Mouse (Mus musculus): Measurements from ENCODE around the gene Pcp2. TPM values are rescaled to one million over a fixed set of nuclear protein-coding genes. Genes with fewer than 3 reads are reported as not detected.

Pcp2 gene
- 1.5 and 2.2 TPM in 2 replicates for polyA plus RNA-seq (2012; rRNA removed)

DNA sequence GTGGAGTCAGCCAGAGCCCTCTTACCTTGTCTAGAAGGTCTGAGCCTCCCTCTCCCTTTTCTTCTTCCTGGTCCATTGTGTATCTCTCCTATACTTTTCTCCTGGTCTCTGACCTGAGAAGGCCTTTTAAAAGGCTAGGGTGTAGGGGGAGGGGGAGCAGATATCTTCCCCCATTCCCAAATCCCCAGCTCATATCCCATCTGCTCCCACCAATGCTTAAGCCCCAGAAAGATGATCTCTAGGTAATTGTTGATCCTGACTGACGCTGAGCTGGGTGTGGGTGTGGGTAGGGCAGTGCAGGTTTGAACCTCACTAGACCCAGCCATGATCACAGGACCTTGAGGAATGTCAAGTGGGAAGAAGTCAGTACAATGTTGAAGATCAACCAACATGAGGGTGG is at the start of gene Pcp2:
TSS of gene Pcp2 (minus strand) at position 101 of the 400 bp plus-strand sequence.
- no peak for DNase-seq (ENCODE audit: extremely low spot score in 1 of 2, low spot score in 1 of 2)

DNA sequence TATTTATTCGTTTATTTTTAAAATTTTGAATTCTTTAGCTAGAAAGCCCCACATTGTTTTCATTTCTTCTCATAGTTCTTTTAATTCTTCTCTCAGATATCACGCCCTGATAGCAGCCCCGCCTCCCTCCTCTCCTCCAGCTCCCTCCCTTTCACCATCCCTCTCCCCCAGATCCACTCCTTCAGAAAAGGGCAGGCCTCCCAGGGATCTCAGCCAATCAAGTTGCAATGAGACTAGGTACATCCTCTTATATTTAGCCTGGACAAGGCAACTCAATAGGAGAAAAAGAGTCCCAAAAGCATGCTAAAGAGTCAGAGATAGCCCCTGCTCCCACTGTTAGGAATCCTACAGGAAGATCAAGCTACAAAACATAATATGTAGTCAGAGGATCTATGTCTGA is 49.3 kb upstream of the Pcp2 start:
- no peak for DNase-seq (ENCODE audit: extremely low spot score in 1 of 2, low spot score in 1 of 2)

DNA sequence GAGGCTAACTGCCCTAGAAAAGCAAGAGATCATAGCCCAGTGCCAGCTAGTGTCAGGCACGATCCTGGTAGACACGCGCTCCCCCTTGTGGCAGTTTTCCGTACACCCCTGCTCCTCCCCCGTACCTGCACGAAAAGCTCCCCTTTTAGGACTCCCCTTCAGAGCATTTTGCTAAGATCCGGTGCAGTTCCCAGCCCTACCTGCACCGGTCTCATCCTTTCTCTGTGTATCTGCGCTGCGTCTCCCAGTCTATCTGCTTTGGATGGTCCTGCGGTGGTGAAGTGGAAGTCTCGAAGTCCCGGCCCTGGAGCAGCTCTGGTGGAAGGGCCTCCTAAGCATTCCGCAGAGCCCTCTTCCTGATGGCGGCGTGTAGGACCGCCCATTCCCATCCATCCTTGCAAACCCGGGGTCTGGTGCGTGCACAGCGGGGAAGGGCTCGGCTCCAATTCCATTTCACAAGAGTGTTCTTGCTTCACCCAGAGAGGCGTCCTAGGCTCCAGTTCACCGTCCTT is 46.7 kb upstream of the Pcp2 start, which contains the start of gene Fcor:
TSS of gene Fcor (minus strand) at position 383 of the 512 bp plus-strand sequence.
- peak; percentile 80 to 95 for DNase-seq (ENCODE audit: extremely low spot score in 1 of 2, low spot score in 1 of 2)

DNA sequence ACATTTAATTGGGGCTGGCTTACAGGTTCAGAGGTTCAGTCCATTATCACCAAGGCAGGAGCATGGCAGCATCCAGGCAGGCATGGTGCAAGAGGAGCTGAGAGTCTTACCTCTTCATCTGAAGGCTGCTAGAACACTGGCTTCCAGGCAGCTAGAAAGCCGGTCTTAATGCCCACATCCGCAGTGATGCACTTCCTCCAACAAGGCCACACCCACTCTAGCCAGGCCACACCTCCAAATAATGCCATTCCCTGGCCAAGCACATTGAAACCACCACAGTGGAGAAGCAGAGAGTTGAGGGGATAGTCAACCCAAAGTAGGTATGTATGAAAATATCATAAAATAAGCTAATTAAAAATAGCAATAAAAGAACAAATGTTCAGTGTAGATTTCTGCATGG is 45.0 kb upstream of the Pcp2 start:
- DNase-seq (ENCODE audit: extremely low spot score in 1 of 2, low spot score in 1 of 2): no peak

DNA sequence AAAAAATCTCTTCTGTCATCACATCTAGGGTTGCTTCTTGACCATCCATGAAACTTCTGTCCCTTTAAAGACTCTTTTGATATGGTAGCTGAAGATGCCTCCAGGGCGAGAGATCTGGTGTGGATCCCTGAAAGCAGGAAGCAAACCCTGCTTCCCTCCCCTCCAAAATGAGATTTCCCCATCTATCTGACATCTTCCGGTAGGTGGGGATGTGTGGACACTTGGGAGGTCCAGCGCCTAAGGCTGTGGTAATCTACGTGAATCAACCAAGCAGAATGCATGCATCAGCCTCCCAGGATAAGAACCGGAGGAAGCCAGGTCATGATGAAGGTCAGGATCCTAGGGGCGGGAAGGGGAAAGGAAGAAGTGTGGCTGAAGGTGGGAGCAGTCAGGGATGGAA is 40.2 kb upstream of the Pcp2 start, which contains the start of gene Mcemp1:
TSS of gene Mcemp1 (plus strand) at position 248 of the 400 bp plus-strand sequence.
- DNase-seq (ENCODE audit: extremely low spot score in 1 of 2, low spot score in 1 of 2): no peak

DNA sequence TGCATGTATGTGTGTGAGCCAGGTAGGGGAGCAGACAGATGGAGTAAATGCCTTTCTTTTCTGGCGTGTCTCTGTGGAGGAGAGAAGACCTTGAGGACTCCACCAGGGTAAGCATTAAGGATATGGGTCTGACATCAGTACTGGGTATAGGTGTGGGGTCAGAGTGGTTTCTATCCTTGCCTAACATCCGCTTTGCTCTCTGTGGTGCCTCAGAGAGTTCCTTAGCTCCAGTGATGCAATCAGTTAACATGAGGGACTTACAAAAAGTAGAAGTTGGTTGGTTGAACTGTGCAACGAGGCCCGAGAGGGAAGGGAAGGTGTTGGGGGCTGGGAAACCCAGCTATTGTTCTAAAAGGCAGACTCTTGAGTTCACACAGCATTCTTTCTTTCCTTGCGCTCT is 39.1 kb upstream of the Pcp2 start:
- DNase-seq (ENCODE audit: extremely low spot score in 1 of 2, low spot score in 1 of 2): no peak

DNA sequence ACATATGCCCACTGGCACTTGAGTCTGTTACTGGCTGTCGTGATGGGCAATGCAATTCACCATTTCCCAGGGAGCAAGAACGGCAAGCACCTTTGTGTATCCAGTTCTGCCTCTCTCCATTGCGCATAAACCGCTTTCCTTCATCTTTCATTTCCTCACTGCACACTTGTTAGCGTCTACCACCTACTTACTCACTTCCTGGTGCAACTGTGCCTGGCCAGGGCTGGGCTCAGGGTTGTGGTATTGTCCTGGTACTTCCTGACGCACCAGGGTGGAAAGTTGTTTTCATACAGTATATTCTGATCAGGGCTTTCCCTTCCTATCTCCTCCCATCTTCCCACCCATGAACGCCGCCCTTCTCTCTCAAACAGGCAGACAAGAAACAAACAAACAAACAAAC is 35.5 kb upstream of the Pcp2 start:
- no peak for DNase-seq (ENCODE audit: extremely low spot score in 1 of 2, low spot score in 1 of 2)

DNA sequence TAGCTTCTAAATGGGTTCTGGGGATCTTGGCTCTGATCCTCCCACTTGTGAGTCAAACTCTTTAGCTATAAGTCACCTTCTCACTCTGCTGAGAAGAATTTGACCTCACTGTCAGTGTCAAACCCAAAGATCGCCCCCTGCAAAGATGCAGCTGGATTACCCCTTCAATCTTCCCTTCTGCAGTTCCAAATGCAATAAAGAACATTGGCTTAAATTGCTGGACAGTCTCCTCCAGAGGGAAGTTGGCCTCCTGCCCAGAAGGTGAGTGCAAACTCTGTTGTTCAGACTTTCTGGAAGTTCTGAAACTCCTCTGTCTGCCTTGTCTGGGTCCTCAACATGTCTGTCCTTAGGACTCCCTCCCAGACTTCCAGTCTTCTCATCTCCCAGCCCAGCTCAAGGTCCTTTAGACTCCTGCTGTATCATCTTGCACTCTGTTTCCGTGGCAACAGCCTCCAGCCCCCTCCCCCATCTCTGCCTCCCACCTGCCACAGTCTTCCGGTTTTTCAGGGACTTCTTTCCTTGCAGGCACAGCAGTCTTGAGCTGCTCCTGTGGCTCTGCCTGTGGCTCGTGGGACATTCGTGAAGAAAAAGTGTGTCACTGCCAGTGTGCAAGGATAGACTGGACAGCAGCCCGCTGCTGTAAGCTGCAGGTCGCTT is 31.5 kb upstream of the Pcp2 start:
- peak in 1 of 2 experiments; percentile 63 for DNase-seq (ENCODE audit: extremely low spot score in 1 of 2, low spot score in 1 of 2)

DNA sequence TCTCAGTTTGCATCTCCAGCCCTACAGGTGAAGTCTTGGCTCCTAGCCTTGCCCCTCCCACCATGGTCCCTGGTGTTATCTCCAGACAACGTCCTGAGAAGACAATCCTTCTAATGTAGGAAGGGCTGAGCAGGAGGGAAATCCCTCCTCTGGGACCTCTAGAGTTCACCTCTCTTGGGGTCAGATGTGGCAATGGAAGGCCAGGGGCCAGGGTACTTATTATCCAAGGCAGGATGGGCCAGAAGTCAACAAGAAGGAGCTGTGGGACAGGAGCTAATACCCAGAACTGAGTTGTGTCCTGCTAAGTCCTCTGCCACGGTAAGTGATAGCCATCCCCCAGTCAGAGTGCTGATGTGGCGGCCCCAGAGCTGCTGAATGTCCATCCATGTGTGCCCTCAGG is 30.2 kb upstream of the Pcp2 start, which contains the start of gene Retn:
TSS of gene Retn (plus strand) at position 245 of the 400 bp plus-strand sequence.
- DNase-seq (ENCODE audit: extremely low spot score in 1 of 2, low spot score in 1 of 2): no peak

DNA sequence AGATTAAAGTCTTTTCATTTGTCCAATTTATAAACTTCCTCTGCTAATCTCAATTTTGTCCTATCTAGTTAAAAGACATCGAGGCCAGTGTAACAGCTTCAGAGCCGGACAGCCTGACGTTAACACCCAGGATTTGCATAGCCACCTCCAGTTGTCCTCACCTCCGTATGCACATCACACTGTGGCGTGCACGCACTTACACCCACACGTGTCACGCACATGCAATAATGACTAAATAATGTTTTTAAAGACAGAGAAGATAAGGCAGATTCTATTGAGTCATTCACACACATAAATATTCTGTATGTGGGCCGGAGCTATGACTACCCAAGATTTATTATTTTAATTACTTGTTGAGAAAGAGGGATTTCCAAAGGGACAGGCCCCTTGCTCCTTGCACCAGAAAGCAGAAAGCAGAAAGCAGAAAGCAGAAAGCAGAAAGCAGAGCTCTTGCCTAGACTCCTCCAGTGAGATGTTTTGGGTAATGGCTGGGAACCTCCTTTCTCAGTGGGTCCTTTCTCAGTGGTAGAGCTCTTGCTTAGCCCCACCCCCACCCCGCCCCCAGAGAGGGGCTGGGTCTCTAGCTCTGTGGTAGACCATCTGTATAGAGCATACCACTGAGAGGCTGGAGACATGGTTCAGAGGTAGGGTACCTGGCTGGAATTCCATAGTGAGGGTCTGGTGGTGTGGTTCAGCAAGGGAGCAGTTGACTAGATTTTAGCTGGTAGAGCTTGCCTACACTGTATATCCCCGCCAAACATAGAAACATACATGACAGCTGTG is 29.6 kb upstream of the Pcp2 start:
- no peak for DNase-seq (ENCODE audit: extremely low spot score in 1 of 2, low spot score in 1 of 2)

DNA sequence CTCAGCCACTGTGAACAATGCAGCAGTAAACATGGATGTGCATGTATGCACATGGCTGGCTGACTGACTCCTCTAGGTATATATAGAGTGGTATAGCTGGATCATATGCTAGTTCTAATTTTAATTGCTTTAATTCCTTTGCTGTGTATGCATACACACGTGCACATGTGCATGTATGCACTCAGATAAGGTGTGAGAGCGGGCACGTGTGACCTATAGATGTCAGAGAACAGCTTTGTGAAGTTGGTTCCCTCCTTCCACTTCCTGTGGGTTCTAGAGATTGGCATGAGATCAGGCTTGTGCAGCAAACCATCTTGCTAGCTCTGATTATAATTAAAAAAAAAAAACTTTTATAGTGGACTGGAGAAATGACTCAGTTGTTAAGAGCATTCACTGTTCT is 27.5 kb upstream of the Pcp2 start:
- no peak for DNase-seq (ENCODE audit: extremely low spot score in 1 of 2, low spot score in 1 of 2)

DNA sequence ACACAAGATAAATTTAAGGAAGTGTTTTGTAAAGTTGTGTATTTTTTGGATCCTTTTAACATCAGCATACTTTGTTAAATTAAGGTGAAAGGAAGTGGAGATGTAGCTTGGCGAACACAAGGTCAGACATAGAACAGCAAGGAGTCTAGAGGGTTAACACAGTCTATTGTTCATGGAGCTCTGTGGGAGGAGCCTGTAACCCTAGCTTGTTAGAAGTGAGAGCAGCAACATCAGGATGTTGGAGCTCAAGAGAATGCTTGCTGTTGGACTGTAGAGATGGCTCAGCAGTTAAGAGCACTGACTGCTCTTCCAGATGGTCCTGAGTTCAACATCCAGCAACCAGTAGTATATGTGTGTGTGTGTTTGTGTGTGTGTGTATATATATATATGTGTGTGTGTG is 23.6 kb upstream of the Pcp2 start:
- no peak for DNase-seq (ENCODE audit: extremely low spot score in 1 of 2, low spot score in 1 of 2)

DNA sequence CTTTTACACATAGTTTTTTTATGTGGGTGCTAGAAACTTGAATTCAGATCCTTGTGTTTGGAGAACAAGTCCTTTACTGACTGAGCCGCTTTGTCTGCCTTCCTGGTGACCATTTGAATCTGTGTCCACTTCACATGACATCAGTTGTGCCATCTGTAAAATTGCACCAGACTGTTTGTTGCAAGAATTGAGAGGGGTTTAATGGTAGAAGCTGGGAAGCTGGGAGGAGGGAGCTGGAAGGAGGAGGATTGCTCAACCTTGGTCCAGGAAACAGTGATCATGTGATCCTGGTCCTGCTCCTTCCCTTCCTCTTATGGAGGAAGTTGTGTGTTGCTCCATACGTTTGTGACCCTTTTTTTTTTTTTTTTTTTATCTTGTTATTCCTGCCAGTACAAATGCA is 22.9 kb upstream of the Pcp2 start:
- DNase-seq (ENCODE audit: extremely low spot score in 1 of 2, low spot score in 1 of 2): no peak

DNA sequence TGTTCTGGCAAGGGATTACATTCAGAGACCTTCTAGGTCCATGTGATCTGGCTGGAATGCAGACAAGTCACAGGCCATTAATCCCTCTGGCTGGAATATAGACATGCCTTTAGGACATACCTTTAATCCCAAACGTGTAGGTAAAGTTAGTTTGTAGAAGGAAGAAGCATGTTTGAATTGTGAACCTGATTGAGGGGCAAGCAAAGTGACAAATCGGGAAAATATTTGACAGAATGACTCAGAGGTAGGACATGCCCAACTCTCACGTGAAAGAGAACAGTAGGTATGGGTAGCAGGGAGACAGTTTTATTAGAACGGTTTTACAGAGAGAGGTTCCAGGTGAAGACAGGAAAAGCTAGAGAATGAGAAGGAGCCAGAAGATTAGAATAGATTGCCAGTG is 22.2 kb upstream of the Pcp2 start:
- no peak for DNase-seq (ENCODE audit: extremely low spot score in 1 of 2, low spot score in 1 of 2)

DNA sequence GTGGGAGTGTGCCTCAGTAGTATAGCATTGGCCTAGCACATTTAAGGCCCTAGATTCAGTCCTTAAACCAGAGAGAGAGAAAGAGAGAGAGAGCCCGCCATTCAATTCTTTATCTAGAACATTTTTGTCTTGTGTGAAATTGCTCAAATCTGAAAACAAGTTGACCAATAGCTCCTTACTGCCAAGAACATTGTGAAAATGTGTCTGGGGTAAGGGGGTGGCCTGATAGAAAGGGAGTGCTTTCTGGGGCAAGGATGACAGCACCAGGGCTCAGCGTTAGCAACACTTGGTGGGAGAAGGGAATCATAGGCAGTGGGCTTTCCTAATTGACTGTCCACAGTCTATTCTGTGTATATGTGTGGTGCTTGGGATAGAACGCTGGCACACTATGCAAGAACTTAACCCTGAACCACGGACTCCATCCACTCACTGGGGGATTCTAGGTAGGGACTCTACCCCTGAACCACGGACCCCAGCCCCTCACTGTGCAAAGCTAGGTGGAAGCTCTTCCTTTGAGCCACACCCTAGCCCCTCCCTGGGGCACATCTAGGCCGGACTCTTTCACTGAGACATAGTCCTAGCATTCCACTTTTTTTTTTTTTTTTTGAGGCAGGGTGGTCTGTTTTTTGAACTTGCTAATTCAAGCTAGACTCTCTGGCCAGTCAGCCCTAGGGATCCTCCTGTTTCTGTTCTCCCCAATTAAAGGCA is 21.6 kb upstream of the Pcp2 start:
- no peak for DNase-seq (ENCODE audit: extremely low spot score in 1 of 2, low spot score in 1 of 2)

DNA sequence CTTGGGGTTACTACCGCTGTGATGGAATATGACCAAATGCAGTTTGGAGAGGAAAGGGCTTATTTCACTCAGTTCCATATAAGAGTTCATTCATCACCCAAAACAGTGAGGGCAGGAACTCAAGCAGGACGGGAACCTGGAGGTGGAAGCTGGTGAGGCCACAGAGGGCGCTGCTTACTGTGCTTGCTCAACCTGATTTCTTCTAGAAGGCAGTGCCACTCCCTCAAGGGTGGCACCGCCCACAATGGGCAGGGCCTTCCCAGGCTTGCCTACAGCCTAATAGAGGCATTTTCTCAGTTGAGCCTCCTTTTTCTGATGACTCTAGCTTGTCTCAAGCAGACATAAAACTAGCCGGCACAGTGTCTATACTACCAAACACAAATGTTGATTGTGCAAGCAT is 20.5 kb upstream of the Pcp2 start:
- peak in 1 of 2 experiments; percentile 28 for DNase-seq (ENCODE audit: extremely low spot score in 1 of 2, low spot score in 1 of 2)

DNA sequence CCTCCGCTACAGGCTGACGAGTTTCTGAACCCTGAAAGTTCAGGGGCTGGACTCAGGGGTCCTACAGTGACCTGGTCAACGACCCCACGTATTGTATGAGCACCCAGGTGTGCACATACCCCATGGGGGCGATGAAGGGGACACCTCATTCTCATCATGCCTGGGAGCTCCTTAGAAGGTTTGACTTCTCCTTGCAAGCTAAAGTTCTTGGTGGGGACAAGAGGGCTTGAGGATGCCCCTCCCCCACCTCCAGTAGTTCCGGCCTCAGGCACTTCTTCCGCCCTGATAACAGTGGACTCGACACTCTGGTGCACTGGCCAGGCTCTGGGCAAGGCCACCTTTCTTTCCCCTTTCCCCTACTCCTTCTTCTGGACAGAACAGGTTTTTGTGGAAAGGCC is 6.1 kb upstream of the Pcp2 start:
- DNase-seq (ENCODE audit: extremely low spot score in 1 of 2, low spot score in 1 of 2): no peak

DNA sequence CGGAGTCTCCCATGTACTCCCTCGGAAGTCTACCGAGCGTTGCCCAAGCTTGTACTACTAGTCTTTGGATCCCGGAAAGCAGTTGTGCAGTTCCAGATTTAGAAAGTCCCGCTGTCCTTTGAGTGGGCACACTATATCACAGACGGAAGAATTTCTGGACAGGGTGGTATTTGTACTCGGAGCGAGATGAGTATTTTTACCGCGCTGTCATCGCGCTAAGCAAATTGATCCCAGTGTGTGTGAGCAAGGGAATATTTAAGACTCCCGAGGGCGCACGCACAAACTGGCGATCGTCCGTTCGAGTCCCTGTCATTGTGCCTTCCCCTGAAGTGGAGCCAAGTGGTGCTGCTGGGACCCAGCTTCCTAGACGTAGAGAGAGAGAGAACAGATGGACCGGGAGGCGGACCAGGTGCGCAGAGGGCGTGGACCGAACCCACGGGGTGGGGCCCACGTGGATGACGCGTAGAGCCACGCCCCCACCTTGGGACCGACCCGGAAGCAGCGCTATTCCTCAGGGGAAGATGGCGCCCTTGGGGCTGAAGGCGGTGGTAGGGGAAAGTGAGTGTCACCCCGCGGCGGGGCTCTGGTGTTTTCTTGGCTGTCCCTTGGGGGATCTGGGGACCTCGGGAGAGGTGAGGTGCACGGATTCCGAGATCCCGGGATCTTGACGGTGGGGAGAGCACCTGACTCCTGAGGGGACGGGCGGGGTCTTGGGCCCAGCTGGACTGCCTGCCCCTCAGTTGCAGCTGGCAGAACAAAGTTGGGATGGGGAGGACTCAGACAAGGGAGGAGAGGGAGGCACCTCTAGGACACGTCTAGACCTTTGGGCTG is 5.5 kb upstream of the Pcp2 start, which contains the start of gene Stxbp2:
TSS of gene Stxbp2 (plus strand) at position 309 of the 831 bp plus-strand sequence.
- DNase-seq (ENCODE audit: extremely low spot score in 1 of 2, low spot score in 1 of 2): peak; percentile 36 to 82

DNA sequence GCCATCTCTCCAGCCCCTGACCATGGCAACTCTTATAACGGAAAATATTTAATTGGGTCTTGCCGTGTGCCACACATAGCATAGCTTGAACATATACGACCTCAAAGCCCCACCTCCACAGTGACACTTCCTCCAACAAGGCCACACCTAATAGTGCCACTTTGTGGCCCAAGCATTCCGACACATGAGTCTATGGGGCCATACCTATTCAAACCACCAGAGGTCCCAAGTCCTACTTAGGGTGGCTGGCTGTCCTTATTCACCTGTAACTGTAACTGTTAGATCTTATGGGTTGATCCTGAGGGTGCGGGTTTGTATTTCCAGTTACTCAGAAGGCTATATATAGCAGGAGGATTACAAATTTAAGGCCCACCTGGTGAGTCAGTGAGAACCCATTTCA is 2.7 kb upstream of the Pcp2 start:
- DNase-seq (ENCODE audit: extremely low spot score in 1 of 2, low spot score in 1 of 2): peak in 1 of 2 experiments; percentile 64

DNA sequence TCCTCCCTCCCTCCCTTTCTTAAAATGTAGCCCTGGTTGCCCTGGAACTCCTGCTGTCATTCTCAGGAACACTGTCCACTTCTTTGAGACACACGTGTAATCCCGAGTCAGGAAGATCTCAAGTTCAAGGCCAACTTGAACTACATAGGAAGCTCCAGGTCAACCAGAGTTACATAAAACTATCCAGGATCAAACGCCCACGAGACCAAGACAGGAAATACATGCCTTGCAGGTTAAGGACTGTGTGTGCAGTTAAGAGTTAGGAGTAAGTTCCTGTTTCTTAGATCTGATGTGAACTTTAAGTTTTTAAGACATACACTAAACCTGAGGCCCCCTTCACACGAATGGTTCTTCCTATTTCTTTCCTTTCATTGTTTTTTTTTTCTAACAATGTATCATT is 1.6 kb upstream of the Pcp2 start:
- DNase-seq (ENCODE audit: extremely low spot score in 1 of 2, low spot score in 1 of 2): no peak

Measured in frontal cortex, adult 2 months (tissue).